Mouse (Mus musculus): ENCODE data around the gene Acsl6. TPM values are rescaled to one million over a fixed set of nuclear protein-coding genes. Genes with fewer than 3 reads are reported as not detected.
"Not testable (repeated sequence)": the region's sequence is repeated elsewhere in the genome, so short reads cannot be mapped to it uniquely, and the experiment has no call there.

The Acsl6 gene
- total RNA-seq, 2 experiments from 2014 or later, result 183 to 184 TPM

- peak; percentile 48 to 67 for DNase-seq (ENCODE audit: low spot score in 2 of 2)
- intact Hi-C loops (cut with DNase I), result loop anchor here (5.0 to 10.0 kb wide), 3 partner anchors 48 to 230 kb away; no protein-coding TSS in a partner anchor
Measured at GRCm38 (mm10) chr11:54354595-54355563, 51.3 kb downstream of the Acsl6 start.

- intact Hi-C loops (cut with DNase I), result loop anchor here (5.0 to 10.0 kb wide), 2 partner anchors 122 to 231 kb away; no protein-coding TSS in a partner anchor
- DNase-seq (ENCODE audit: low spot score in 2 of 2), result no peak
Measured at GRCm38 (mm10) chr11:54355564-54355955, 52.0 kb downstream of the Acsl6 start.

- intact Hi-C loops (cut with DNase I), result loop anchor here (5.0 to 10.0 kb wide), 2 partner anchors 121 to 232 kb away; no protein-coding TSS in a partner anchor
Measured at GRCm38 (mm10) chr11:54356676-54357075, 53.1 kb downstream of the Acsl6 start.

DNA sequence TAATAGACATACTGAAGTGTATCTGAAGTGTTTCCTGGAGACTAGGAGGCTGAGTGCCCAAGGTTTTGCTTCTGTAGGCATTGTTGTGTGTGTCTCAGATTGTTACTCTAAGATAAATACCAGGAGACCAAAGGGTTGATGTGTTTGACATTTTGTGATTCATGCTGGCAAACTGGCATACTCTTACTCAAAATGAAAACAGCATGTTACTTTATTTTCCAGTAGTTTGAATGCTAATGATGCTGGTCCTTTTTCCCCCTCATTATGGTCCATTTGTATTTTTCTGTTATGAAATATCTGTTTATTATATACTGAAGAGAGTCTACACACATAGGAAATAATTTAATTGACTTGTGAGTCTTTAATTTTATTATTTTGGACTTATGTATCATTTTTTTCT is 69.0 kb downstream of the Acsl6 start:
- no peak for DNase-seq (ENCODE audit: low spot score in 2 of 2)
- intact Hi-C loops (cut with DNase I), result no loop called here

More at GRCm38 (mm10) chr11:54356676-54357075, 53.1 kb downstream of the Acsl6 start:
- DNase-seq (ENCODE audit: low spot score in 2 of 2), result no peak

- intact Hi-C loops (cut with DNase I), result no loop called here
- DNase-seq (ENCODE audit: low spot score in 2 of 2), result no peak
Measured at GRCm38 (mm10) chr11:54390386-54390785, 86.8 kb downstream of the Acsl6 start.

GRCm38 (mm10) chr11:54391326-54391725 is 87.7 kb downstream of the Acsl6 start:
- no peak for DNase-seq (ENCODE audit: low spot score in 2 of 2)
- intact Hi-C loops (cut with DNase I), result no loop called here

DNA sequence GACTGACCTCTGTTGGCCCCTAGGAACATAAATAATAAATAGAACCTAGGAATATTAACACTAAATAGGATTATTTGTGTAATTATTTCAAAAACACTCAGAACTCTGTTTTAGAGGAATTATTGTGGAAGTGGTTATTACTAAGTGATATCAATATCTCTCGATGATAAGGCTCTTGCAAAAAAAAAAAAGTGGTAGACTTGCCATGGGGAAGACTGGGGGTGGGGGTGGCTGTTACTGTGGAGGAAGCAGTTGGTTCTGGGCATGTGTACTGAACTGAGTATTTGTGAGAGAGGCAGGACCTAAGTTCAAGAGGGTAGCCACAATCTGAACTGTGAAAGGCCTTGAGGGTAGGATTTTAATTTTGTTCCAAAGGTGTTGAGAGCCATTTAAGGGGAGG is 93.1 kb downstream of the Acsl6 start:
- no peak for DNase-seq (ENCODE audit: low spot score in 2 of 2)
- intact Hi-C loops (cut with DNase I), result no loop called here

- no peak for DNase-seq (ENCODE audit: low spot score in 2 of 2)
- intact Hi-C loops (cut with DNase I), result no loop called here
Measured at GRCm38 (mm10) chr11:54398058-54398457, 94.5 kb downstream of the Acsl6 start.

- DNase-seq (ENCODE audit: low spot score in 2 of 2); intact Hi-C loops (cut with DNase I): not testable (repeated sequence)
Measured at GRCm38 (mm10) chr11:54400803-54401202, 97.2 kb downstream of the Acsl6 start.

- intact Hi-C loops (cut with DNase I), result no loop called here
- DNase-seq (ENCODE audit: low spot score in 2 of 2), result no peak
Measured at GRCm38 (mm10) chr11:54404885-54405284, 101.3 kb downstream of the Acsl6 start.

DNA sequence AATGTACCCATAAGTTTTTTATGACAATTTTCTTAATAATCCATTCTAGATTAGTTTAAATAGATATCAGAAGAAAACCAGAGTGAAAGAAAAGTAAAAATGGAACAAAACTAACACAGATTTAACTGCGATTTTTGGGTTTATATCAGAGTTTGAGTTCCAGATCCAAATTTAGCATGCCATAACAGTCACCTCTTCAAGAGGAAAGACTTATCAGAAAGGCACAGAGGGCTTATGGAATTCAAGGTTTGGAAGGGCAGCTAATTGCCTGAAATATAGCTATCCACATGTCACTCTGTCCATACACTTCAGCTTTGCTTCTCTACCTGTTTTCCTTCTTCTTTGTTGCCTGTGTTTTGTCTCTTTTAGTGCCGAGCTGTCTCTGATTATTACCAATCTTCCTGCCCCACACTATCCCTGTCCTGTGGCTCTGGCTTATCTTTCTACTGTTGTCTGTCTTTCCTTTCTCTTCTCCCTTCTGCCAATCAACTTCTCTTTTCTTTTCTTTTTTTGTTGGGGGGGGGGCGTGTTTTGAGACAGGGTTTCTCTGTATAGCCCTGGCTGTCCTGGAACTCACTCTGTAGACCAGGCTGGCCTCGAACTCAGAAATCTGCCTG is 103.4 kb downstream of the Acsl6 start:
- DNase-seq (ENCODE audit: low spot score in 2 of 2), result no peak
- intact Hi-C loops (cut with DNase I), result no loop called here

DNA sequence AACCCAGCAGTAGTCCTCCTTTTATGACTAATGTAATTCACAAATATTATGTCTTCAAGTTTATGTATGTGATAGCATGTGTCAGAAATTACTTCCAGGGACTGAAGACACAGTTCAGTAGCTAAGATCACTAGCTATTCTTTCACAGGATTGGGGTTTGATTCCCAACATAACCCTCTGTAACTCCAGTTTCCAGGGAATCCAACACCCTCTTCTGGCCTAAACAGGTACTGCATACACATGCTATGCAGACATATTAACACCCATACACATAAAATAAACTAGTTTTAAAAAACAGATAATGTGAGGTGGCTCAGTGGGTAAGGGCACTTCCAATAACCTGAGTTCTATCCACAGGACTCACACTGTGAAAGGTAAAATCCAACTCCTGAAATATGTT is 107.0 kb downstream of the Acsl6 start:
- no peak for DNase-seq (ENCODE audit: low spot score in 2 of 2)
- intact Hi-C loops (cut with DNase I), result no loop called here

DNA sequence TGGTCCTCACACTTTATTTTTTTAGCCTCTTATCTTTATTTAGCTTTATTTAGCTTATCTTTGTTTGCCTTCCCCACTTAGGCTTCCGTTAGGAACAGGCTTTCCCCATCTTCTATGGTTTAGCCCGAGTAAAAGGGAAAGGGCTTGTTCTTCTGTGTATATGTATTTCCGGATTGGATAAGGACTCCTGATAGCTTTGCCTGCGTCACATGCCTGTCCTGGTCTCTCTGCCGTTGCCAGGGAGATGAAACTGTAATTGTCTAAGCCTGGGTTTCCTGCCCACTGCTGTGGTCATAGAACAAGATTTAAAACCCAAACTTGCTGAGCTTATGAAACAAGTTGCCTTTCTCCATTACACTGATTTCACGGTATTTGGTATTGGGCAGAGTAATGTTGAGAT is 109.4 kb downstream of the Acsl6 start:
- intact Hi-C loops (cut with DNase I), result no loop called here
- DNase-seq (ENCODE audit: low spot score in 2 of 2), result peak; percentile 43 to 52

Other genes starting within 250 kb of the Acsl6 start
- 10 to 100 TPM; 10.9 to 12.0 TPM for gene Pdlim4, start 234.8 kb upstream of the Acsl6 start, total RNA-seq (2021)
- gene P4ha2, start 203.7 kb upstream of the Acsl6 start, total RNA-seq (2021), result 10 to 100 TPM; 16.6 to 18.3 TPM
- gene Csf2, start 54.1 kb upstream of the Acsl6 start, total RNA-seq (2021), result not detected
- not detected for gene Il3, start 36.5 kb upstream of the Acsl6 start, total RNA-seq (2021)
- gene Meikin, start 66.9 kb downstream of the Acsl6 start, total RNA-seq (2021), result not detected
- gene Fnip1, start 134.4 kb downstream of the Acsl6 start, total RNA-seq (2021), result 10 to 100 TPM; 28.6 to 29.4 TPM
- gene Rapgef6, start 219.0 kb downstream of the Acsl6 start, total RNA-seq (2021), result 10 to 100 TPM; 28.2 to 29.4 TPM